Mouse (Mus musculus): Measurements from ENCODE around the gene F930015N05Rik. TPM values are rescaled to one million over a fixed set of nuclear protein-coding genes. Genes with fewer than 3 reads are reported as not detected.

The F930015N05Rik gene
- polyA plus RNA-seq, 1 experiment from 2014 or later = 5.4 TPM

- no peaks in the 10 kb centered on the region for H3K9me3 ChIP-seq
- no peaks in the 10 kb centered on the region for H3K36me3 ChIP-seq
- peaks cover 18% of the 10 kb centered on the region for H3K4me1 ChIP-seq
- peaks cover 20% of the 10 kb centered on the region for H3K27me3 ChIP-seq
- H3K27ac ChIP-seq (replicated peaks) = no peak overlapping the region
- ATAC-seq (ENCODE audit: low FRiP score, low read depth) = no peak
- 9% methylated on average over 5 of the region's 5 CpGs for WGBS
- H3K4me2 ChIP-seq (replicated peaks) = peak overlapping the region; percentile 89
- H3K9ac ChIP-seq (replicated peaks) = peak overlapping the region; percentile 90
- H3K4me3 ChIP-seq = peak overlapping the region; percentile 63
Observed at GRCm38 (mm10) chr11:64436791-64437298, 392 bp upstream of the F930015N05Rik start.

- WGBS = under 1% methylated on average over 81 of the region's 81 CpGs
- peak overlapping the region; percentile 78 for H3K27ac ChIP-seq (replicated peaks)
- no peaks in the 10 kb centered on the region for H3K9me3 ChIP-seq
- H3K4me1 ChIP-seq = peaks cover 17% of the 10 kb centered on the region
- ATAC-seq (ENCODE audit: low FRiP score, low read depth) = peak; percentile 56
- H3K4me2 ChIP-seq (replicated peaks) = peak overlapping the region; percentile 89
- peaks cover 19% of the 10 kb centered on the region for H3K27me3 ChIP-seq
- no peaks in the 10 kb centered on the region for H3K36me3 ChIP-seq
- peak overlapping the region; percentile 90 for H3K9ac ChIP-seq (replicated peaks)
- H3K4me3 ChIP-seq = peak overlapping the region; percentile 63
Observed at GRCm38 (mm10) chr11:64435546-64436411, 674 bp downstream of the F930015N05Rik start.

- WGBS = under 1% methylated on average over 34 of the region's 36 CpGs
- Histone ChIP-seq H3K36me3 (no peaks in the 10 kb centered on the region), H3K27ac (replicated peaks) (peak within 1 kb of the TSS; percentile 78), H3K27me3 (peaks cover 14% of the 10 kb centered on the region), H3K4me3 (peak within 1 kb of the TSS; percentile 63), H3K4me2 (replicated peaks) (peak within 1 kb of the TSS; percentile 89), H3K9me3 (no peaks in the 10 kb centered on the region), H3K9ac (replicated peaks) (peak within 1 kb of the TSS; percentile 90), H3K4me1 (peaks cover 17% of the 10 kb centered on the region)
- peak; percentile 88 for ATAC-seq (ENCODE audit: low FRiP score, low read depth)
Observed at GRCm38 (mm10) chr11:64434611-64435545, 1.6 kb downstream of the F930015N05Rik start, which contains the start of gene Hs3st3a1. Gene Hs3st3a1, plus strand, starts transcription at chr11:64435332.

GRCm38 (mm10) chr11:64418969-64419368, 17.5 kb downstream of the F930015N05Rik start:
- 83% methylated on average over 1 of the region's 1 CpGs for WGBS

GRCm38 (mm10) chr11:64400534-64401093, 35.8 kb downstream of the F930015N05Rik start:
- H3K9me3 ChIP-seq = no peaks in the 10 kb centered on the region
- ATAC-seq (ENCODE audit: low FRiP score, low read depth) = no peak
- H3K27me3 ChIP-seq = no peaks in the 10 kb centered on the region; the same call in 1 of the 2 replicates
- 25% methylated on average over 6 of the region's 6 CpGs for WGBS
- H3K4me3 ChIP-seq = no peak overlapping the region
- H3K36me3 ChIP-seq = no peaks in the 10 kb centered on the region
- H3K4me1 ChIP-seq = peaks cover 27% of the 10 kb centered on the region
- no peak overlapping the region for H3K9ac ChIP-seq (replicated peaks)
- H3K4me2 ChIP-seq (replicated peaks) = no peak overlapping the region
- peak overlapping the region; percentile 30; the same call in 1 of the 2 replicates for H3K27ac ChIP-seq (replicated peaks)

More at GRCm38 (mm10) chr11:64418969-64419368, 17.5 kb downstream of the F930015N05Rik start:
- Histone ChIP-seq H3K27ac (replicated peaks) (no peak overlapping the region), H3K9me3 (peaks cover 6% of the 10 kb centered on the region; the same call in 1 of the 2 replicates), H3K9ac (replicated peaks) (no peak overlapping the region), H3K4me3 (no peak overlapping the region), H3K4me1 (no peaks in the 10 kb centered on the region), H3K27me3 (no peaks in the 10 kb centered on the region), H3K36me3 (no peaks in the 10 kb centered on the region), H3K4me2 (replicated peaks) (no peak overlapping the region)
- ATAC-seq (ENCODE audit: low FRiP score, low read depth) = no peak

- Histone ChIP-seq H3K27ac (replicated peaks) (peak overlapping the region; percentile 83; the same call in 1 of the 2 replicates), H3K4me3 (no peak overlapping the region), H3K9ac (replicated peaks) (no peak overlapping the region), H3K4me1 (peaks cover 27% of the 10 kb centered on the region), H3K4me2 (replicated peaks) (no peak overlapping the region), H3K9me3 (0 out of 2 replicates have a peak, but pooled peaks cover 3% of the 10 kb centered on the region), H3K36me3 (no peaks in the 10 kb centered on the region), H3K27me3 (no peaks in the 10 kb centered on the region; the same call in 1 of the 2 replicates)
- no peak for ATAC-seq (ENCODE audit: low FRiP score, low read depth)
- WGBS = 81% methylated on average over 3 of the region's 3 CpGs
Observed at GRCm38 (mm10) chr11:64397612-64398011, 38.8 kb downstream of the F930015N05Rik start.

- ATAC-seq (ENCODE audit: low FRiP score, low read depth) = peak; percentile 56; the same call in 1 of the 2 replicates
- H3K9ac ChIP-seq (replicated peaks) = 0 out of 2 replicates have a peak overlapping the region, but pooled peaks have one; percentile 28
- no peaks in the 10 kb centered on the region for H3K27me3 ChIP-seq
- peak overlapping the region; percentile 48 for H3K4me2 ChIP-seq (replicated peaks)
- H3K36me3 ChIP-seq = no peaks in the 10 kb centered on the region
- H3K27ac ChIP-seq (replicated peaks) = peak overlapping the region; percentile 83
- WGBS = 50% methylated on average over 6 of the region's 6 CpGs
- H3K4me3 ChIP-seq = no peak overlapping the region
- 0 out of 2 replicates have a peak, but pooled peaks cover 3% of the 10 kb centered on the region for H3K9me3 ChIP-seq
- H3K4me1 ChIP-seq = peaks cover 27% of the 10 kb centered on the region
Observed at GRCm38 (mm10) chr11:64396949-64397348, 39.5 kb downstream of the F930015N05Rik start.

- Histone ChIP-seq H3K9ac (replicated peaks) (peak overlapping the region; percentile 28; the same call in 1 of the 2 replicates), H3K36me3 (no peaks in the 10 kb centered on the region), H3K4me1 (peaks cover 27% of the 10 kb centered on the region), H3K4me2 (replicated peaks) (peak overlapping the region; percentile 48), H3K9me3 (0 out of 2 replicates have a peak, but pooled peaks cover 3% of the 10 kb centered on the region), H3K27ac (replicated peaks) (peak overlapping the region; percentile 83), H3K27me3 (no peaks in the 10 kb centered on the region), H3K4me3 (peak overlapping the region; percentile 23)
- ATAC-seq (ENCODE audit: low FRiP score, low read depth) = peak; percentile 84
- 2% methylated on average over 7 of the region's 7 CpGs for WGBS
Observed at GRCm38 (mm10) chr11:64396331-64396881, 40.0 kb downstream of the F930015N05Rik start.

- H3K27me3 ChIP-seq = no peaks in the 10 kb centered on the region
- H3K4me3 ChIP-seq = no peak overlapping the region
- H3K9me3 ChIP-seq = no peaks in the 10 kb centered on the region
- no peak overlapping the region for H3K4me2 ChIP-seq (replicated peaks)
- H3K9ac ChIP-seq (replicated peaks) = no peak overlapping the region
- no peaks in the 10 kb centered on the region for H3K4me1 ChIP-seq
- no peak for ATAC-seq (ENCODE audit: low FRiP score, low read depth)
- no peaks in the 10 kb centered on the region for H3K36me3 ChIP-seq
- H3K27ac ChIP-seq (replicated peaks) = no peak overlapping the region
- 88% methylated on average over 4 of the region's 4 CpGs for WGBS
Observed at GRCm38 (mm10) chr11:64386333-64386732, 50.1 kb downstream of the F930015N05Rik start.
